Mouse (Mus musculus) spleen, adult 2 months (tissue): ENCODE measurements at regions not wholly inside any gene's neighbourhood (a gene's known extent, or its start where the extent isn't known, plus 50 kb on each side); places are given as distances from the start of the nearest gene placed in this dataset.

Experiments used
- CTCF ChIP-seq: fragments of 200-500 bp; IDR thresholded peaks from 2 replicates; pipeline ENCODE4 v1.5.1; 2011; ENCODE audit warnings: mild to moderate bottlenecking, inconsistent platforms; ENCODE audit not compliant: insufficient read depth, insufficient read length, insufficient replicate concordance; ENCODE audit errors: extremely low read depth
- POLR2A ChIP-seq: fragments of 200-500 bp; IDR thresholded peaks from 2 replicates; pipeline ENCODE4 v1.6.1; 2011; ENCODE audit warnings: low read depth, low read length, inconsistent platforms

DNA sequence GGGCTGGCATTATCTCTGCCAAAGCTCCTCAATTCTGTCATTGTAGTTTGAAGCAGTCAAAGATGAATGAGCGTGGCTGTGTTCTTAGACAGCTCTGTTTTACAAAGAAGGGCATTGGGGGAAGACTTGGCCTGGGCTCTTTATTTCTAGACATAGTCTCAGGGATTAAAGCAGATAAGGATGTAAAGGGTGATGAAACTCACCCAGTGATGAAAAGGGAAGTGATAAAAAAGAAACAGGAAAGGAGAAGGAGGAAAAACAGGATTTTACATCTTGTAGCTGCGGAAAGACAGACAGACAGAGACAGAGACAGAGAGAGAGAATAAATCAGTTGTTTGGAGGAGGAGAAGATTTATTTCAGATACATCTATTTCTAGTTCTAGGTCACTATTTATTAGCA lies 95.5 kb upstream of the Chl1 start:
- TF ChIP-seq CTCF (no peak), POLR2A (no peak)
